In the genomic region with DNA sequence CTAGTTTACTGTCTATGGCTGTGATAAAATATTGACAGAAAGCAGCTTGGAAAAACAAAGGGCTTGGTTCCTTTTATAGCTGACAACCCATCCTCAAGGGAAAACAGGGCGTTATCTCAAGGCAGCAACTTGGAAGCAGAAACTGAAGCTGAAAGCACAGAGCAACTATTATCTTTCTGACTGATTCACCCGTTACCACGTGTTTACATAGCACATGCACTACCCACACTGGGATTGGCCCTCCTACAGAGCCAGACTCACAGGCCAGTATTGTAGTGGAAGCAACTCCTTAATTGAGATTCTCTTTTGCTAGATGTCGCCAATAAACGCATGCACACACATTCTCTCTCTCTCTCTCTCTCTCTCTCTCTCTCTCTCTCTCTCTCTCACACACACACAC, we compare ENCODE assay signal across 25 mouse cellular contexts.
A peak's percentile ranks its signal among the peaks of the same experiment; 100 is the strongest.
DNase-seq lines count a peak whose midpoint lies in the region; ATAC-seq and TF ChIP-seq lines count a peak whose summit lies in the region.
"Had no signal": no experiment of that assay in that cellular context is flagged by ENCODE, and none has a peak within 500 bp of the region (broad histone marks: within the 10 kb centered on the region; RNA-seq: fewer than 3 reads in every experiment).

No protein-coding gene starts in this region.

- H3K27me3 ChIP-seq in intestine, embryonic 14.5 days (replicated peaks; ENCODE audit: control insufficient read depth, insufficient read depth, low read length): no peaks in the 10 kb centered on the region
- H3K27me3 ChIP-seq in intestine, postnatal 0 days (replicated peaks; ENCODE audit: control insufficient read depth, insufficient read depth, low read length): no peaks in the 10 kb centered on the region
- H3K27me3 ChIP-seq in hindbrain, embryonic 12.5 days: no peaks in the 10 kb centered on the region
- H3K27me3 ChIP-seq: embryonic facial prominence, embryonic 12.5 days; forebrain, embryonic 13.5 days; kidney, embryonic 15.5 days had no signal

- no peaks in the 10 kb centered on the region for H3K9me3 ChIP-seq in intestine, embryonic 14.5 days (ENCODE audit: control insufficient read depth, low read length)
- H3K9me3 ChIP-seq in intestine, postnatal 0 days (ENCODE audit: control insufficient read depth): no peaks in the 10 kb centered on the region
- H3K9me3 ChIP-seq in hindbrain, embryonic 12.5 days (replicated peaks): no peaks in the 10 kb centered on the region
- H3K9me3 ChIP-seq: embryonic facial prominence, embryonic 12.5 days; forebrain, embryonic 13.5 days; kidney, embryonic 15.5 days; midbrain, embryonic 10.5 days had no signal

- ATAC-seq in intestine, embryonic 14.5 days (replicated peaks; ENCODE audit: low FRiP score, low TSS enrichment, low read depth): peak; percentile 71
- no peak for ATAC-seq in intestine, postnatal 0 days
- ATAC-seq in activated CD4-positive, CD25-positive, alpha-beta regulatory T cell, adult 4 months: no peak
- no peak for ATAC-seq in hindbrain, embryonic 12.5 days (ENCODE audit: low FRiP score)
- ATAC-seq: forebrain, embryonic 13.5 days; inflammation-experienced regulatory T-cells, adult 6 months; liver, postnatal 0 days; lung, postnatal 0 days had no signal

- no peaks in the 10 kb centered on the region for H3K36me3 ChIP-seq in intestine, embryonic 14.5 days (ENCODE audit: control insufficient read depth, insufficient read depth, low read length)
- no peaks in the 10 kb centered on the region for H3K36me3 ChIP-seq in intestine, postnatal 0 days (ENCODE audit: control insufficient read depth, insufficient read depth)
- H3K36me3 ChIP-seq in hindbrain, embryonic 12.5 days: no peaks in the 10 kb centered on the region
- H3K36me3 ChIP-seq: embryonic facial prominence, embryonic 12.5 days; kidney, embryonic 15.5 days; midbrain, embryonic 10.5 days had no signal

- no peaks in the 10 kb centered on the region for H3K4me1 ChIP-seq in intestine, embryonic 14.5 days (replicated peaks; ENCODE audit: control insufficient read depth, insufficient read depth, low read length)
- H3K4me1 ChIP-seq in intestine, postnatal 0 days (replicated peaks; ENCODE audit: control insufficient read depth, insufficient read depth, low read length): no peaks in the 10 kb centered on the region
- no peaks in the 10 kb centered on the region for H3K4me1 ChIP-seq in hindbrain, embryonic 12.5 days
- H3K4me1 ChIP-seq: embryonic facial prominence, embryonic 12.5 days; forebrain, embryonic 13.5 days; kidney, embryonic 15.5 days; midbrain, embryonic 10.5 days had no signal

- no peak overlapping the region for H3K9ac ChIP-seq in intestine, embryonic 14.5 days (ENCODE audit: low read length)
- H3K9ac ChIP-seq in intestine, postnatal 0 days (ENCODE audit: low read depth, low read length): no peak overlapping the region
- H3K9ac ChIP-seq in hindbrain, embryonic 12.5 days: no peak overlapping the region
- H3K9ac ChIP-seq: embryonic facial prominence, embryonic 12.5 days; forebrain, embryonic 13.5 days; hindbrain, embryonic 14.5 days; kidney, embryonic 15.5 days; liver, postnatal 0 days had no signal

- no peak for DNase-seq in intestine, embryonic 14.5 days (ENCODE audit: low spot score)
- DNase-seq in fibroblast of lung, adult 2 months (ENCODE audit: low read depth): peak; percentile 2
- peak; percentile 5 to 11 for DNase-seq in heart, postnatal 10 days
- DNase-seq in right cerebral cortex, postnatal 4 days: no peak
- DNase-seq: adrenal gland, postnatal 25 days; cerebellum, adult 11 months; cerebellum, adult 9-11 months; gastrocnemius, postnatal 10 days; kidney, postnatal 36 days; layer of hippocampus, postnatal 36 days; liver, postnatal 0 days; right cerebral cortex, postnatal 14 days; thymus, postnatal 14 days had no signal

- intact Hi-C loops in heart, postnatal 10 days (cut with DNase I): no loop called here

- no peak overlapping the region for H3K27ac ChIP-seq in intestine, embryonic 14.5 days (ENCODE audit: low read depth)
- H3K27ac ChIP-seq in intestine, postnatal 0 days (ENCODE audit: low read depth, low read length): no peak overlapping the region
- H3K27ac ChIP-seq in hindbrain, embryonic 12.5 days: no peak overlapping the region
- H3K27ac ChIP-seq: embryonic facial prominence, embryonic 12.5 days; forebrain, embryonic 13.5 days; hindbrain, embryonic 14.5 days; kidney, embryonic 15.5 days; midbrain, embryonic 10.5 days had no signal

- no peak overlapping the region for H3K4me2 ChIP-seq in intestine, embryonic 14.5 days (ENCODE audit: low read length)
- no peak overlapping the region for H3K4me2 ChIP-seq in intestine, postnatal 0 days (replicated peaks; ENCODE audit: low read depth)
- no peak overlapping the region for H3K4me2 ChIP-seq in hindbrain, embryonic 12.5 days (replicated peaks)
- H3K4me2 ChIP-seq: embryonic facial prominence, embryonic 12.5 days; forebrain, embryonic 13.5 days; hindbrain, embryonic 14.5 days; kidney, embryonic 15.5 days; liver, embryonic 11.5 days had no signal

- WGBS in intestine, embryonic 14.5 days: 45% methylated on average over 5 of the region's 5 CpGs
- 24% methylated on average over 5 of the region's 5 CpGs for WGBS in intestine, postnatal 0 days
- 47% methylated on average over 5 of the region's 5 CpGs for WGBS in hindbrain, embryonic 12.5 days

- TF ChIP-seq CTCF in intestine, postnatal 0 days (IDR thresholded peaks at IDR 0.05; ENCODE audit: low read depth): no peak

- no peak overlapping the region for H3K4me3 ChIP-seq in intestine, embryonic 14.5 days (ENCODE audit: low read depth, low read length)
- no peak overlapping the region for H3K4me3 ChIP-seq in intestine, postnatal 0 days (ENCODE audit: low read depth, low read length)
- H3K4me3 ChIP-seq in hindbrain, embryonic 12.5 days: no peak overlapping the region
- H3K4me3 ChIP-seq: embryonic facial prominence, embryonic 12.5 days; erythroblast, embryonic 14.5 days; forebrain, embryonic 13.5 days; kidney, embryonic 15.5 days; midbrain, embryonic 10.5 days had no signal

Comparison
In these comparisons a context has a peak if more than half of its experiments do, and no peak if none do; other contexts are left out.
1. DNase-seq: peak in fibroblast of lung, adult 2 months (single experiment) and heart, postnatal 10 days (2 of 2); none in intestine, embryonic 14.5 days (single experiment) and right cerebral cortex, postnatal 4 days (single experiment).